Mouse (Mus musculus) granulocyte monocyte progenitor cell, adult 5-6 weeks (primary cell): ENCODE results near the gene Ddx52. TPM values are rescaled to one million over a fixed set of nuclear protein-coding genes. Genes with fewer than 3 reads are reported as not detected.

ENCODE experiments used
- ATAC-seq: replicated peaks from 2 replicates; pipeline ENCODE4 v1.8.0; 2016; ENCODE audit warnings: mild to moderate bottlenecking, moderate TSS enrichment, inconsistent platforms; ENCODE audit not compliant: poor library complexity, severe bottlenecking
- total RNA-seq, 2 experiments: library from RNA; stranded (forward) in 1 of 2; stranded (reverse) in 1 of 2; fragments of 200-712, 200-1000 nt in 1 of 2; fragments of >200 nt in 1 of 2; fragmentation: Nextera tagmentation in 1 of 2; gene quantifications; 2 replicates each; pipeline ENCODE4 v1.2.3; 2014 to 2017

The Ddx52 gene
- total RNA-seq, 2 experiments from 2014 or later: 29.5 to 72.2 TPM

DNA sequence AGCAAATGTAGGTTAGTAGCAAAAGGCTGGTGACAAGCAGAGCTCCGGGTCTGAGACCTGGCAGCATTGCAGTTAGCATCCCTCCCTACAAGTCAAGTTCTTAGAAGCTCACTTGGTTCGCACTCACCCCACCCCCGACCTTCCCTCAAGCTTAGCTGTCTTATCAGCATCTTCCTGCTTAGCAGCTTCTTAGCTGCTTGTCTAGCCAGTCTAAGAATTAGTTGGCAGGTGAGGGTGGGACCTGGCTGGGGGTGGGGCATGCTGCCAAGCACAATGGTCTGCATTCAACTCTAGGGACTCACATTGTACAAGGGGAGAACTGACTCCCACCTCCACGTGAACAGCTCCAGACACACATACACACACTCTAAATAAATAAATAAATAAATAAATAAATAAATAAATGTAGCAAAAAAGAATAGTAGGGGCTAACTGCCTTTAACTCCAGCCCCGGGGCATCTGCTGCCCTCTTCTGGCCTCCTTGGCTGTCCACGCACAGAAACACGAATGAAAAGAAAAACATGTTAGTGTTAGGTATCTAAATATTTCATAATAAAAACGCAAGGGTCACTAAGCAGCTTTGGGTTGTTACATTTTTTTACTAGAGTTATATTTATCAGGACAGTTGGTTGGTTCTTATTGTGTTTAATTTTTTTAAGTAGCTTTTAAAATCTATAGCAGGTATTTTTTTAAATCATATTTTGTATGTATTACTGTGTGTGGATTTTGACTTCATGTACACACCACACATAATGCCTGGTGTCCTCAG is 25.8 kb downstream of the Ddx52 start:
- no peak for ATAC-seq

DNA sequence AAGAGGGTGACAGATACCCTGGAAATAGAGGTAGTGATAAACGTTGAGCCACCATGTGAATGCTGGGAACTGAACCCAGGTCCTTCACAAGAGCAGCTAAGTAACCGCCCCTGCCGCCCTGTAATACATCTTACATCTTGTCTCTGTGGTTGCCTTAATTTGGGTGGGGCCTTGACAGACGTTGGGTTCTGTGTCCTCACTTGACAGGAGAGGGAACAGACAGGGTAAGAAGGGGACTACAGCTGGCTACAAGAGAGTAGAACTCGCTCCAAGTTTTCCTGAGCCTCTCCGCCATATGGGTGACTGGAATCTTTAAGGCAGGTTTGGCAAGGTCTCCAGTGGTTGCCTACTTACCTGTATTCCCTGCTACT is 26.3 kb downstream of the Ddx52 start:
- no peak for ATAC-seq

DNA sequence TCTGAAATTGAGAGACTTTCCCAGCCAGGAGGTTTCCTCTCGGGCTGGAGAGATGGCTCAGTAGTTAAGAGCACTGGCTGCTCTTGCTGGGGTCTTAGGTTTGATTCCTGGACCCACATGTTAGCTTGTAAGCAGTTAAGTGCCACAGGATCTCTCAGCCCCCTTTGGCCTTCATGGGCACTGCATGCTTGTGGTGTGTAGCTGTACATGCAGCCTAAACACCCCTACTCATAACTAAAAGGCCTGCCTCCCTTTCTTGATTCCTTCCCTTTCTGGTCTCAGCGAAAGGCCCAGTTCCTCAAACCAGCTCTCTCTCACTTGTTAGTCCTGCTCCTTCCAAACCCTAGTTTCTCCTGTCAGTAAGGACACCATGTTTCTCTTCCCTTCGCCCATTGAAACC is 27.2 kb downstream of the Ddx52 start:
- peak; percentile 62 for ATAC-seq

DNA sequence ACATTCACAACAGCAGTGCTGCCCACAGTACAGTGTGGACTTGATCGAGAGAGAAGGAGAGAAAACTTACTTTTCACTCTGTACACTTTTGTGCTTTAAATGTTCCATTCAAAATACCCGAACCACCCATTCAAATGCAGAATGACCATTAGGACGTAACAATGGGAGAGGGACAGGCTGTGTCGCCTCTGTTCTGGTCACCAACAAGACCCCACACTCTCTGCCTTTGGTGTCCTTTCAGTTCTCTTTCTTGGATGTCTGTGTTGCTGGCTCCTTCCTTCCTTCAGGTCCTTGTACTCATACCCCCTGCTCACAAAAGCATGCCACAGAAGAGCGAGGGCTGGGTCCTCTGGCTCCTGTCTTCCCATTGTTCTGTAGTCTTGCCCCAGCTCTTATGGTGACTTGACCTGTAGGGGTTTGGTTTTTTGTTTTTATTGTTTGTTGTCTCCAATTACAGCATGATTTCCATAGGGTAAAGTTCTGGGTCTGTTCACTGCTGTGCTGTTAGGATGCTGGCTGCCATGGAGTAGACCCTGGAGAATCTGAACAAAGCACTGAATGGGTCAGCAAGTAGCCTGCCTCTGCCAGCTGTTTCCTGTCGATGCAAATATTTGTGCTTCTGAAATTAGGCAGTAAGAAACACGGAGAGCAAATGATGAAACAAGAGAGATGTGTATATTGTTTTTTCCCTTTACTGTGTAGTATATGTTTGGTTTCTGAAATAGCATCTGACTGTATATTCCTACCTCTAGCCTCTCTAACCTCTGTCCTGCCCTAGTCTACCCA is 32.9 kb downstream of the Ddx52 start:
- no peak for ATAC-seq

DNA sequence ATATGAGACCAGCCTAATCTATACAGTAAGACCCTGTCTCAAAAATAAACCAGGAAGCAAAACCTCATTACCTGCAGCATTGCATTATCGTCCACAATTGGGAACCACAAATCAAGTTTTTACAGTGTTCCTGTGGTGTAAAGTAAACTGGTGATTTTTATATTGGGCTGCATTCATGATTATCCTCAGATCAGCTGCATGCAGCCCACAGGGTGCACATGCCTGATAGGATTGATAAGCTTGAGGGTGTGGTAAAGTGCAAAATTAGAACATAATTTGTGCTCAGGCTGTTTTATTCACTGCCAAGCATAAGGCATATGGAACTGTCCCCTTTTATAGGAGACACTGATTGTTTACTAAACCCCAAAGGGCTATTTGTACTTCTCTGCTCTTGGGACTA is 33.6 kb downstream of the Ddx52 start:
- no peak for ATAC-seq

DNA sequence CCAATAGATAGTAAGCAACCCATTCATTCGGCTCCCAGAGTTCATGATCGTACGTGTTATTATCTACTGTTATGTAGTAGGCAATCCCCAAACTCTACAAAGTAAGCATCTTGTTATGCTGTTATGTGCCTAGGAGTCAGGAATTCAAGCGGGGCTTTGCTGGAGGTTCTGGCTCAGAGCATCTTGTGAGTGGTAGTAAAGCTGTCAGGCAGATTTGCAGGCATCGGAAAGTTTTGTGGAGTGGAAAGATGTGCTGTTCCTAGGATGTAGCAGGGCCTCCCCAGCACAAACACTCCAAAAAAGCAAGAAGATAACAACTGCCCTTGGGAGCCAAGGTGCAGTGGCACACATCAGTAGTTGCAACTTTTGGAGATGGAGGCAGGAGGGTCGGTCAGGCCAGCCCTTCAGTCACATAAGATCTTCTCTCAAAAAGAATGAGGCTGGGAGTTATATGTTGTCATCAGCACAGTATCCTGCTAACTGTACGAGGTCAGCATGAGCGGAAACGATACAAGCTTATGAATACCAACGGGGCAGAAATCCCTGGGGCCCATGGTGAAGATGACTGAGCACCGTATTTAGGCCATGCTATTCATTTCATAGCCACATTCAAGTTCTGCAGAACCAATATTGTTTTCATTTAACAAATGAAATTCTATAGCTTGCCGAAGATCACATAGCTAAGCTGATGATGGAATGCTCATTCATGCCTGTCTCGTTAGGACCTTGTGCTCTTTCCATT is 34.5 kb downstream of the Ddx52 start:
- ATAC-seq: no peak

DNA sequence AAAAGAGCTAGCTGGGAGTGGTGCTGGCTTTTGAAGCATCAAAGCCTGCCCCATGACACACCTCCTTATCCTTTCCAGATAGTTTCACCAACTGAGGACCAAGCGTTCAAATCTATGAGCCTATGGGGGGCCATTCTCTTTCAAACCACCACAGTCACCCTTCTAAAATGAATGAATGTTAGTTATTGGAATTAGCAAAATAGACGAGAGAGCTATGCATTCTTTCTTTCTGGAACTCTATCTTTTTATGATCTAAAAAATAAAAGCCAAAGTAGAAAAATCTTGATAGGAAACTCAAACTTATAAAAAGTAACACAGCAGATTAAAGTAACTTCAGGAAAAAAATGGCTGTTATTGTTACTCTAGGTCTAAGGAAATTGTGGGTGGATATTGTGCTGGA is 35.9 kb downstream of the Ddx52 start:
- ATAC-seq: no peak

DNA sequence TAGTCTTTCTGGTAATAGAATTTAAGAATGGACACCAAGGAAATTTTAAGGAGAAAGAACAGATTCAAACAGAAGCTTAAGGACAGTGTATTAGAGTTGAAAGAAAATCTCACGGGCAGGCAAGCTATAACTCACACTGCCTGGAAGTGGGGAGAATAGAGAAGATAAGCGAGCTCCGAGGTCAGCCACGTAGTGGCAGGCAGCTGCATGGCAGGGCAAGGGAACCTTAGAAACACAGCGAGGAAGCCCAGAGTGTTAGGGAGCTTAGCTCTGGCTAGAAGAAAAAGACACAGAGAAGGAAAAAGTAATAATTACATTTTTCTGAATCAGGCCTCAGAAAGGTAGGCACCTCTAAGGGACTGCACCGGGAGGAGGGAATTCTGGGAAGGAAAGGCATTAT is 38.1 kb downstream of the Ddx52 start:
- ATAC-seq: no peak

DNA sequence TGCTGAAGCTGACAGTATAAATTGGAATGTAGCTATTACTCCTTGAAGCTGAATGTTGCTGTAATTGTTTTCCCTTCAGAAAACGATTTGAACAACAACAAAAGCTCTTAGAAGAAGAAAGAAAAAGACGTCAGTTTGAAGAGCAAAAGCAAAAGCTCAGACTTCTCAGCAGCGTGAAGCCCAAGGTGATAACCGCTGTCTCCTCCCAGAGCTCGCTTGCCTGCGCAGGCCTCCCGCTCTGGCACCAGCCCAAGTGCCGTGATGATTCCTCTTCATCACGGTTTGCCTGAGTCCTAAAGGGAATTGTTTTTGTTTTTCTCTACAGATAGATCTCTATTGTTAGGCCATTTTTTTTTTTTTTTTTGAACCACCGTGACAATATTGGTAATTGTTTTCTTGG is 39.5 kb downstream of the Ddx52 start:
- ATAC-seq: no peak

DNA sequence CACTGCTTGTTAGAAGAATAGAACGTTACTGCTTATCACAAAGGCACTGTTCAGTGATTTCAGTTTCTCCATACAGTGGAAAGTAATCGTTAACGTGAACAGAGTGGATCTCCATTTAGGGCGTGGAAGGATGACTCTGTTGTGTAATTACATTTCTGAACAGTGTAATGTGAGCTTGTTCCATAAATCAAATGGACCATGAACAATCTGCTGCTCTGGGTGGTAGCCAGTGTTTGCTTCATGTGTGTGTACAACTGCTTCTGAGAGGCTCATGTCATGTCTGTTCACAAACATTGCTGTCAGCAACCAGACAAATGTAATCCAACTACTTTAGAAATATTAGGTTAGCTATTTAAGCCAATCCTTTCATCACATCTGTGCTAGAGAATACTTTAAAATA is 49.8 kb downstream of the Ddx52 start:
- no peak for ATAC-seq

DNA sequence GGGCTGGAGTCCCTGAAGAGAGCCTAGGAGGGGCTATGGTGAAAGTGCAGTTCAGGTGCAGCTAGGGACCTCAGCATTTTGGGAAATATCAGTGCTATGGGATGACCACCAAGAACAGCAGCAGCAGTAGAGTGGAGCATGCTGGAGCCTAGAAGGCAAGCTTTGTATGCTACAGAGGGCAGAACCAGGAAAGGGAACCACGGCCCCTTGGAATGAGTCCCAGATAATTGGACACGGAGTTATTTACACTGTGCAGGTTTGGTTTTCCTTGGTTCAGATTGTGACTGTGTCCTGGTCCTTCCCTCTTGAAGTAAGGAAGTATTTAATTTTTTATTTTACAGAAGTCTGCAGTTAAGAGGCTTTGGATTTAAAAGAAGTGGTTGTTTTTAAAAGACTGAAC is 51.6 kb downstream of the Ddx52 start:
- no peak for ATAC-seq

DNA sequence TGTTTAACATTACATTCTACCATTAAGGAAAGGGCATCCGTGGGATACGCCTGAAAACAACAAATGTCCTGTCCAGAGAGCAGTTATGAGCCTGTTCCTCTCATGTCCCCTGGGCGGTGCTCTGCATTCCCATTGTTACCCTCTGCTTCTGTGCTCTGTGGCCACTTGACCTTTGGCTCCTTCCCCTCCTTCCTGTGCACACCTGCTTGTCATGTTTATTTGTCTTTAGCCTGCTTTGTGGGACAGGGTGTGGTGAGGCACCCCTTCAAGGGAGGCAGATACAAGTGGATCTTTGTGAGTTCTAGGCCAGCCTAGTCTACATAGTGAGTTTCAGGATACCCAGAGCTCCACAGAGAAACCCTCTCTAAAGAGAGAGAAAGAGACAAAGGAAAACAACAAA is 52.6 kb downstream of the Ddx52 start:
- no peak for ATAC-seq

DNA sequence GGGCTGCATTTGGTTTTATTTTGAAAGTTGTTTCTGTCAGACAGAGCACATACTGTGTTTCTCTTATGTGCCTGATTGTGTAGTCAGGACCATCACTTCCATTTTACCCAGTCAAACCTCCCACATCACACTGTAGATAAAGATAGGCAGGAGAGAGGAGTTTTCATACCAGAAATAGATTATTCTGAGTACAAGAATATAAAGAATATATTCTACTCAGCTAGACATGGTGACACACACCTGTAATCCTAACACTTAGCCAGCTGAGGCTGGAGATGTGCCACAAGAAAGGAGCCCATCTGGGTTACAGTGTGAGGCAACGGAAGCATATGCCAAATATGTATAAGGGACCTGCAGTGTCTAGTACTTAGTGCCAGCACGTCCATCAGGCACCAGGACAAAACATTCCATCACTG is 53.7 kb downstream of the Ddx52 start:
- no peak for ATAC-seq

DNA sequence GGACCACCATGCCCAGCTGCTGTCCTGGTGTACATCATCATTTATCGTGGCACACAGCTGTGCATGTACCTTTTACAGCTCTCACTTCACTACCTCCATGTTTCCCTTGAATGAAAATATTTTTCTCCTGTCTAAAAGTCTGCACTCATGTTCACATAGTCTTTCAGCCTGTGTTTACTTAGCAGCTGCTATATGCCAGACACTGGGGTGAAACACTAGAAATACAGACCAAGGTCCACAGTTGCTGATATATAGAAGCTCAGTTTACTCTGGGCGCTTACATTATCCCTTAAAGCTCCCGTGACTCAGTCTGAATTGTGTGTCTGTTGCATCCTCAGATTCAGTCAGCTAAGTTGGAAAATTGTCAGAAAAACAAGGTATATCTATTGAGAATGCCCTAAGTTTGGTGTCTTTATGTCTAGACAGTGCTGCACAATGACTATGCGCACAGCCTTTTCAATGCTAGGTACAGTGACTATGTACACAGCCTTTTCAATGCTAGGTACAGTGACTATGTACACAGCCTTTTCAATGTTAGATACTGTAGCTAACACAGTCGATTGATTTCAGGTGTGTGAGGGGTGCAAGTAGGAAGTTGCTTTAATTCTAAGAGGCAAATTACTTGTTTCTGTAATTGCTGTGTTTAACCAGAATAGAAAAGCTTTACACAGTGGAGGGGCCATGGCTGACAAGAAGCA is 55.5 kb downstream of the Ddx52 start:
- ATAC-seq: no peak

DNA sequence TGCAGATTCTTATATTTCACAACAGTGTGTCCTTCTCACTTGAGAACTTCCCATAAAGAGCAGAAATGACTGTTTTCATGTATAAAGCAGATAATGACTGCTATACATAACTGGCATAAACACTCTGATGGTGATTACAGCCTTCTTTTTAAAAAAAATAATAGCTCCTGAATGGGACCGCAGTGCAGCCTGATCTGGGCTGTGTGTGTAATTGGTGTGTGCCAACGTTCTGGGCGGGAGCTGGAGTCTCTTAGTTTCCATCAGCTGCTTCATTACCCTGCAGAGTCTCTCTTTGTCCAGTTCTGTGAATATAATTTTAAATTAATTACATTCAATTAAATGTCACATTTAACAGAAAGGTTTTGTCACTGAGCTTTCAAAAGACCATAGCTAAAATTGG is 57.1 kb downstream of the Ddx52 start:
- ATAC-seq: no peak

DNA sequence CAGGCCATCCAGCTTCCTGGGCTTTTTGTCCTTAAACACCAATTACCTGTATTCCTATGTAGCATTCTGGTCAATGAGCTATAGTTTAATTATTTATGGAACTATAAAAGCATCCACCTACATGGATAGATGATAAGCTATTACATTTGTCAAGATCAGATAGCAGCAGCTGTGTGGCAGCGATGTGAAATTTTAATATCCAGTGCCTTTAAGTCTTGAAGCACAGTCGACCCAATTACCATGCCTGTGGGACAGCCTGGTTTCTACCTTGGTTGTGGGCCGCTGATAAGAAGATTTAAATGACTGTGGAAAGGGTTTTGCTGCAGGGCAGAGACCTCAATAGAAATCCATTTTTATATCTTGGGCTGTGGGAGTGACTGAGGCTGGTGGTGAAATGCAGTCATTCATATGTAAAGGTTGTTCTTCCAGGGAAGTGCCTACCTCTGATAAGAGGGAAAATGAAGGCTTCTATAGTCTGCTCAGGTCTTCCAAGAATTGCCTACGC is 57.6 kb downstream of the Ddx52 start:
- ATAC-seq: no peak

DNA sequence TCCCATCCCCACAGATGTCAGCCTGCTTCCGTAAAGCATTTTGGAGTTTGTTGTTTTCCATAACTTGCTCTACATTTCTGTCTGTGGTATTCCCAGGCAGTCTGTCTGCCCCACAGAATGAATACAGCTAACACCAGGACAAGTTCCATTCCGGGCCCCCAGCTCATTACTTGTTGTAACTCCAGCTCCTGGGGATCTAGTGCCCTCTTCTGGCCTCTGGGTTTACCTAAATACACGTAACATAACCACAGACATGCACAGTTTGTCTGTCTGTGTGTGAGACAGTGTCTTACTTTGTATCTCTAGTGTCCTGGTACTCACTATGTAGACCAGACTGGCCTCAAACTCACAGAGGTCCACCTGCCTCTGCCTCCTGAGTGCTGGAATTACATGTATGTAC is 59.4 kb downstream of the Ddx52 start:
- ATAC-seq: no peak

DNA sequence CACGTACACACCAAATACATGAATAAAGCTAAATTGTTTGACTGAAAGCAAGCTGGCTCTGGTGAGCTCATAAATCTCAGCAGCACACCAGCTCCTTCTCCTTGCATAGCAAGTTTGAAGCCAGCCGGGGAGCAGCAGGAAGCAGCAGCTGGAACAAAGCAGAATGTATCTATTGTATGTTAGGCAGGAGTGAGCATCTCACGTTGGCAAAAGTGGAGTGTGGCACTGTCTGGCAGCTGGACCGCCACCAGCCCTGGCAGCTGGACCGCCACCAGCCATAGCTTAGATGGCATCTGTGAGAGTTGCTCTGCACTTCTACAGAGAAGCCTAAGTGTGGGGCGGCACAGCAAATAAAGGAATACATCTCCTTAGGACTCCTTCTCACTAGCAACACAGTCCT is 62.1 kb downstream of the Ddx52 start:
- no peak for ATAC-seq

DNA sequence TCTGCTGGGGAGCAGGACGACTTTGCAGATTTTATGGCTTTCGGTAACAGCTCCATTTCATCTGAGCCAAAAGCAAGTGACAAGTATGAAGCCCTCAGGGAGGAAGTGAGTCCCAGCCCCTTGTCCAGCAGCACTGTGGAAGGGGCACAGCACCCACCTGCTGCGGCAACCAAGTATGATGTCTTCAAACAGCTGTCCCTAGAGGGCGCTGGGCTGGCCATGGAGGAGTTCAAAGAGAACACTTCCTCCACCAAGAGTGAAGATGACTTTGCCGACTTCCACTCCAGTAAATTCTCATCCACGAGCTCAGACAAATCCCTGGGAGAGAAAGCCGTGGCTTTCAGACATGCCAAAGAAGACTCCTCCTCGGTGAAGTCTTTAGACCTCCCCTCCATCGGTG is 67.1 kb downstream of the Ddx52 start:
- no peak for ATAC-seq

DNA sequence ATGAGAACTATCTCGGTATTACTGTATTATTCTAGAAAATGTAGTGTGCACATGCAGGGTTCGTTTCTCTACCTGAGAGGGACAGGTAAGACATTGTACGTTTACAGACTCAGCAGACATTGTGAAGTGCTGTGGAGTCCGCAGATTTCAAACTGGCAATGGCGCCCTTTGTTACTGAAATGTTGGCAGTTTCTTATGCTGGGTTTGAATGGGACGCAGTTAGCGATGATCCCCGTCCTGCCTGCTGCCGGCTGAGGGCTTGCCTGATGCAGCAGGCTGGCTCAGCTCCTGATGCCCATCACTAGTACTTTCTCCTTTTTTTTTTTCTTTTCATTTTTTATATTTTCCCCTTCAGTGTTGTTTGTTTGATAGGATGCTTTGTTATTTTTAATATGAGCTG is 68.5 kb downstream of the Ddx52 start:
- ATAC-seq: no peak

DNA sequence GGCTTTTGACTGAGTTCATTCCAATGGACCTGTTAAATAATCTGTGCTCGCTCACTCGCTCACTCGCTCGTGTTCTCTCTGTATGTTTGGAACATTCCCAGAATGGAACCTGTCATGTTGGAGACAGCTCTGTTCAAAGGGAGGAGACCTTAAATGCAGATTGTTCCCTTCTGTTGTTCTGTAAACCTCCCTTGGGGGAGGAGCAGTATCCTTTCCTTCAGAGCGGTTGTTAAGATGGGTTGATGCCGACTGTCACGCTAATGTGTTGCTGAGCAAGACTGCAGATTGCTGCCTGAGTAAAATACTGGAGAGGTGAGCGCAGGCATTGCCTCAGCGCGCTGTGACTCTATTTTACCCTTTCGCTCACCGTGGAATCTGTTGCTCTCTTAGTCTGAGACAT is 69.2 kb downstream of the Ddx52 start:
- no peak for ATAC-seq
